Mouse (Mus musculus): ENCODE data around the gene Mdm2. TPM values are rescaled to one million over a fixed set of nuclear protein-coding genes. Genes with fewer than 3 reads are reported as not detected.
A peak's percentile ranks its signal among the peaks of the same experiment; 100 is the strongest.

Mdm2 gene
- total and polyA plus RNA-seq, 3 experiments: 79.8 to 136 (median 112) TPM

GRCm38 (mm10) chr10:117747711-117748110 is 37.2 kb upstream of the Mdm2 start:
- dilution Hi-C loops (cut with MboI; ENCODE audit: extremely low pct_ligation_motif_present, extremely low pct_unique_long_range_greater_than_20kb, low sequenced_read_pairs): no loop called here
- no peak for DNase-seq (ENCODE audit: extremely low read depth)
- H3K4me2 ChIP-seq (ENCODE audit: insufficient read depth, low read depth, poor library complexity, severe bottlenecking): no peak overlapping the region
- no peak overlapping the region for H3K4me3 ChIP-seq (replicated peaks in 1 of 3; ENCODE audit: low read depth in 2 of 3, low read length in 2 of 3, poor library complexity in 1 of 3)
- no peaks in the 10 kb centered on the region for H3K79me2 ChIP-seq (replicated peaks; ENCODE audit: control insufficient read depth, extremely low read depth, insufficient read depth, poor library complexity, severe bottlenecking)
- no peak overlapping the region for H3K9ac ChIP-seq (ENCODE audit: insufficient read depth, low read depth)
- H3K4me1 ChIP-seq (ENCODE audit: control insufficient read depth in 1 of 2, insufficient read depth in 2 of 2): peaks cover 0 to 14% of the 10 kb centered on the region in 2 experiments; a peak in 2 of 4 replicates
- H3K27me3 ChIP-seq (replicated peaks): no peaks in the 10 kb centered on the region
- peaks cover 30 to 56% of the 10 kb centered on the region in 2 experiments for H3K36me3 ChIP-seq (replicated peaks in 1 of 2; ENCODE audit: control insufficient read depth in 1 of 2, insufficient read depth in 1 of 2, low read length in 1 of 2)
- TF ChIP-seq ZKSCAN1 (IDR thresholded peaks at IDR 0.05; ENCODE audit: borderline replicate concordance, low read depth, low read length): no peak
- TF ChIP-seq CTCF (conservative IDR thresholded peaks at IDR 0.05 in 1 of 2, IDR thresholded peaks at IDR 0.05 in 1 of 2; ENCODE audit: low read depth in 2 of 2, low read length in 2 of 2): no peak
- no peak for TF ChIP-seq ZMIZ1 (IDR thresholded peaks at IDR 0.05; ENCODE audit: low read depth, low read length)
- no peak for TF ChIP-seq KAT2A (IDR thresholded peaks at IDR 0.05; ENCODE audit: insufficient replicate concordance, low read length)
- no peak for TF ChIP-seq PAX5 (IDR thresholded peaks at IDR 0.05; ENCODE audit: low read length)
- no peak for TF ChIP-seq CHD2 (IDR thresholded peaks at IDR 0.05; ENCODE audit: low read length)
- no peak for TF ChIP-seq USF1 (IDR thresholded peaks at IDR 0.05; ENCODE audit: low read depth, low read length)
- no peak for TF ChIP-seq UBTF (IDR thresholded peaks at IDR 0.05; ENCODE audit: low read depth, low read length)
- TF ChIP-seq ZNF384 (IDR thresholded peaks at IDR 0.05; ENCODE audit: low read depth, low read length): no peak
- TF ChIP-seq JUND (conservative IDR thresholded peaks at IDR 0.05; ENCODE audit: low read depth, low read length): no peak
- no peak for TF ChIP-seq GABPA (IDR thresholded peaks at IDR 0.05; ENCODE audit: insufficient replicate concordance, low read depth, low read length)
- no peak for TF ChIP-seq EP300 (IDR thresholded peaks at IDR 0.05; ENCODE audit: low read length)
- no peak for TF ChIP-seq POLR2AphosphoS2 (IDR thresholded peaks at IDR 0.05; ENCODE audit: low read depth, low read length)
- no peak for TF ChIP-seq MEF2A (IDR thresholded peaks at IDR 0.05; ENCODE audit: borderline replicate concordance, low read depth, low read length)
- no peak for TF ChIP-seq MAZ (IDR thresholded peaks at IDR 0.05; ENCODE audit: low read depth, low read length)
- TF ChIP-seq RCOR1 (conservative IDR thresholded peaks at IDR 0.05; ENCODE audit: low read depth, low read length): no peak
- in situ Hi-C loops (cut with MboI; ENCODE audit: low pct_ligation_motif_present, low pct_unique_long_range_greater_than_20kb, low sequenced_read_pairs): no loop called here
- peaks cover 36% of the 10 kb centered on the region for H3K9me3 ChIP-seq (replicated peaks; ENCODE audit: low read length)
- H3K27ac ChIP-seq (ENCODE audit: insufficient read depth, low read depth): no peak overlapping the region

GRCm38 (mm10) chr10:117746297-117746883 is 35.8 kb upstream of the Mdm2 start, which contains the start of gene Slc35e3:
TSS of gene Slc35e3 (minus strand) at chr10:117746365.
- Histone ChIP-seq H3K27me3 (replicated peaks) (no peaks in the 10 kb centered on the region), H3K9ac (ENCODE audit: insufficient read depth, low read depth) (peak within 1 kb of the TSS; percentile 41), H3K79me2 (replicated peaks; ENCODE audit: control insufficient read depth, extremely low read depth, insufficient read depth, poor library complexity, severe bottlenecking) (no peaks in the 10 kb centered on the region), H3K27ac (ENCODE audit: insufficient read depth, low read depth) (no peak within 1 kb of the TSS), H3K4me3 (replicated peaks in 1 of 3; ENCODE audit: low read depth in 2 of 3, low read length in 2 of 3, poor library complexity in 1 of 3) (peak within 1 kb of the TSS; percentile 37 to 61 (median 55)), H3K4me1 (ENCODE audit: control insufficient read depth in 1 of 2, insufficient read depth in 2 of 2) (peaks cover 0 to 14% of the 10 kb centered on the region in 2 experiments; a peak in 2 of 4 replicates), H3K9me3 (replicated peaks; ENCODE audit: low read length) (peaks cover 28% of the 10 kb centered on the region), H3K36me3 (replicated peaks in 1 of 2; ENCODE audit: control insufficient read depth in 1 of 2, insufficient read depth in 1 of 2, low read length in 1 of 2) (peaks cover 22 to 56% of the 10 kb centered on the region in 2 experiments), H3K4me2 (ENCODE audit: insufficient read depth, low read depth, poor library complexity, severe bottlenecking) (peak within 1 kb of the TSS; percentile 66)
- DNase-seq (ENCODE audit: extremely low read depth): peak; percentile 87
- in situ Hi-C loops (cut with MboI; ENCODE audit: low pct_ligation_motif_present, low pct_unique_long_range_greater_than_20kb, low sequenced_read_pairs): no loop called here
- dilution Hi-C loops (cut with MboI; ENCODE audit: extremely low pct_ligation_motif_present, extremely low pct_unique_long_range_greater_than_20kb, low sequenced_read_pairs): no loop called here
- TF ChIP-seq ZMIZ1 (IDR thresholded peaks at IDR 0.05; ENCODE audit: low read depth, low read length) (no peak), KAT2A (IDR thresholded peaks at IDR 0.05; ENCODE audit: insufficient replicate concordance, low read length) (0 out of 2 replicates have a peak, but pooled peaks have one; percentile 33), MYC (IDR thresholded peaks at IDR 0.05; ENCODE audit: low read depth, low read length) (no peak), ZKSCAN1 (IDR thresholded peaks at IDR 0.05; ENCODE audit: borderline replicate concordance, low read depth, low read length) (no peak), POLR2AphosphoS2 (IDR thresholded peaks at IDR 0.05; ENCODE audit: low read depth, low read length) (no peak), GABPA (IDR thresholded peaks at IDR 0.05; ENCODE audit: insufficient replicate concordance, low read depth, low read length) (no peak), IRF4 (IDR thresholded peaks at IDR 0.05; ENCODE audit: low read depth, low read length) (no peak), RCOR1 (conservative IDR thresholded peaks at IDR 0.05; ENCODE audit: low read depth, low read length) (no peak), EP300 (IDR thresholded peaks at IDR 0.05; ENCODE audit: low read length) (no peak), ZC3H11A (IDR thresholded peaks at IDR 0.05; ENCODE audit: low read depth, low read length) (no peak), TCF12 (IDR thresholded peaks at IDR 0.05; ENCODE audit: low read depth, low read length) (peak; percentile 70), ZNF384 (IDR thresholded peaks at IDR 0.05; ENCODE audit: low read depth, low read length) (no peak), CHD2 (IDR thresholded peaks at IDR 0.05; ENCODE audit: low read length) (no peak), SMC3 (IDR thresholded peaks at IDR 0.05; ENCODE audit: low read depth, low read length) (no peak), ETS1 (conservative IDR thresholded peaks at IDR 0.05; ENCODE audit: low read depth, low read length) (no peak), NRF1 (IDR thresholded peaks at IDR 0.05; ENCODE audit: low read depth, low read length) (peak; percentile 88), CTCF (conservative IDR thresholded peaks at IDR 0.05 in 1 of 2, IDR thresholded peaks at IDR 0.05 in 1 of 2; ENCODE audit: low read depth in 2 of 2, low read length in 2 of 2) (no peak), TBP (conservative IDR thresholded peaks at IDR 0.05; ENCODE audit: low read depth, low read length) (no peak), MXI1 (IDR thresholded peaks at IDR 0.05; ENCODE audit: low read depth, low read length) (0 out of 2 replicates have a peak, but pooled peaks have one; percentile 57), MEF2A (IDR thresholded peaks at IDR 0.05; ENCODE audit: borderline replicate concordance, low read depth, low read length) (no peak), USF2 (conservative IDR thresholded peaks at IDR 0.05; ENCODE audit: low read depth, low read length) (peak; percentile 84), NELFE (IDR thresholded peaks at IDR 0.05; ENCODE audit: low read depth, low read length) (peak; percentile 60; the same call in 1 of the 2 replicates), JUN (IDR thresholded peaks at IDR 0.05; ENCODE audit: insufficient read depth, low read depth, low read length) (no peak), PAX5 (IDR thresholded peaks at IDR 0.05; ENCODE audit: low read length) (no peak)
